Mouse (Mus musculus) adrenal gland, postnatal 14 days (tissue): ENCODE data around the gene Fgfr2. TPM values are rescaled to one million over a fixed set of nuclear protein-coding genes. Genes with fewer than 3 reads are reported as not detected.

ENCODE experiments used
- DNase-seq: peaks from one replicate; pipeline ENCODE4 v3.0.0; 2021; ENCODE audit warnings: mixed read lengths
- total RNA-seq: library from RNA; stranded (reverse); gene quantifications from 2 replicates; pipeline ENCODE4 v1.2.3, GENCODE M21; 2021

Fgfr2 gene
- total RNA-seq, 1 experiment from 2014 or later: 227 TPM

DNA sequence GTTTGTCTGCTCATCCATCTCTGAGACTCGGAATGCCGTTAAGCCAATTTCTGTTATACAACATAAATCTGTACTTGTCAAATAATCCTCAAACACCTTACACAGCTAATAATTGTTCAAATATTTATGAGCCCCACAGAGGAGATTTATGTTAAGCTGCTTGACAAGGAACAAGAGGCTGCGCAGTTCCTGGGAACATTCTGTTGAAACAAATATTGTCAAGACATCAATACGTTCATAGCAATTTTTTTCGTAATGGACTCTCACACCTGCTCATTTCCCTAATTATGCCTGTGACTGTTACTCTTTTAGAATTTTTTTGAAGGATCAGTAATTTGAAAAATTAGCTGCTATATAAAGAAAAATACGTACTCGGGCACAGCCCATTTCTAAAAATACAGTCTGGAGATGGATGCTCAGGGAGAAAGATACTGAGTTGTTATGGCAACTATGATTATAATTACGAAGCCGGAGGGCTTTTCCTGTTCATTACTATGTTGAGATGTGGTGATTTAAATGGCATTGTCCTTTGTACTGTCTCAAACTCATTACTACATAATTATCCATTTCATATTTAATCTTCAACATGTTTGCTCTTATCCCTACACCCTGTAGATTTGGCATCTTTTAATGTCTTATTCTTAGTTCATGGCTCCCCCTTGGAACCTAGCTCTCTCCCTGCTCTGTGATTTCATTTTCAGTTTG lies 964.7 kb downstream of the Fgfr2 start:
- no peak for DNase-seq

DNA sequence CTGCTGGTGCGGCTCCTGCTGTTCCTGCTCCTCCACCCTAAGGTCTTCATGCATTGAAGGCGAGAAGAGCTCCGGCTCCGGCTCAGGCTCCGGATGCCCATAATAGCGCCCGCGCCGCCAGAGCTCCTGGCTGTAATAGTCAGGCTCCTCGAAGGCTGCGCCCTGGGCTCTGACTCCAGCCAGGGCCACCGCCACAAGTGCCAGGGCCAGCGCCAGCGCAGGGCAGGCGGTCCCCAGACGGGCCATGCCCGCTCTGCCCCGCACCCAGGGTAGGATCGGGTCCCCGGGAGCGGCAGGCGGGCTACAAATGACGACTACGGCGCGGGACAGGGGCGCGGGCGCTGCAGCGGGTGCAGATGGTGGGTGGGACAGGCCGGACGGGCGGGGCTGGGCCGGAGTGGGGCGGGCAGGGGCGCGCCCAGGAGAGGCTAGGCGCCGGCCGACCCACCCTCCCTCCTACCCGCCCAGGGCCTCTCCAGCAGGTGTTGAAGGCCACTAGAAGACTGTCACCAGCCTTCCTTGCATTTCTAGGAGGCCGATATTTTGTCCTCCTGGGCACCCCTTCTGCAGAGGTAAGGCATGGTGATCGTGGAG lies 968.7 kb downstream of the Fgfr2 start, which contains the start of gene Cpxm2:
Gene Cpxm2, minus strand, starts transcription at position 372 of the 594 bp plus-strand sequence.
- DNase-seq: peak; percentile 33

DNA sequence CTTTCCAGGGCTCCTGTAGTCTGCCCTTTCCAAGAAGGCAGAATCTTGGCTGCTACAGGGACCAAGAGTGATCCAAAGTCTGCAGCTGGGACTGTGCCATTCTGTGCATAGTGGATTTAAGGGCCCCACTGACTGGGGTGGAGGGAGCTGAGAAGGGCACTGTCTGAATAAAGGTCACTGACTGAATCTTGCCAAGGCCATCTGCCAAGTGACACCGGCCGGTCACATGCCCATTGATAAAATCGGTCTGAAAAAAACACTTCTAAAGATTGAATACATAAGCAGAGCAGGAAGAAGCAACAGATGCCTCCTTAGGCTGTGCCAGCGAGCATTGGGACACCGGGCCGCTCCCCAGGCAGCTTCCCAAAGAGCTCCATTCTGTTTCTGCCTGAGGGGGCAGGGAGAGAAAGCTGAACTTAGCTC lies 969.4 kb downstream of the Fgfr2 start:
- peak; percentile 15 for DNase-seq

DNA sequence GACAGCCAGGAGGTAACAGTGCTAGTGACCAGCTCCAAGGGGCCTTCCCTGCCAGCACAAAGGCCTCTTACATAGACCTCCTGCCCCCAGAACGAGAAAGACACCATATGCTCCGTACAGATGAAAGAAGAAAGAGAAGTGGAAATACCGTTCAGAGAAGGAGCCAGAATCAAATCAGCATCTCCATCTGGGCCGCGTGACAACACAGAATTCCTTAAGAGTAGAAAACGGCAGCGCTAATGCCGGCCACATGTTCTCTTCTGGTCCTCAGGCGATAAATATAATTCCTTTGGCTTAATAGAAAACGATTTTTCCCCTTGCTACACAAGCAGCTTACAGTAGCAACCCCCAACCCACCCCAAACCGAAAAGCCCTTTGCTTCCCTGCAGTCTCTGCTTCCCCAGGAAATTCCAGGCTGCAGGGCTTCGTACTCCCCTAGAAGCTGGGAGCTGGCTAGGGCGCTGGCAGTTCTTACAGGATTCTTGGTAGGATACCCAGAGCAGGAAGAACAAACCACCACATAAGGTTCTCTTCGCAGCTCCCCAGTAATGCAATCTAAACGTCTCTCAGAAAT lies 977.8 kb downstream of the Fgfr2 start:
- DNase-seq: no peak

DNA sequence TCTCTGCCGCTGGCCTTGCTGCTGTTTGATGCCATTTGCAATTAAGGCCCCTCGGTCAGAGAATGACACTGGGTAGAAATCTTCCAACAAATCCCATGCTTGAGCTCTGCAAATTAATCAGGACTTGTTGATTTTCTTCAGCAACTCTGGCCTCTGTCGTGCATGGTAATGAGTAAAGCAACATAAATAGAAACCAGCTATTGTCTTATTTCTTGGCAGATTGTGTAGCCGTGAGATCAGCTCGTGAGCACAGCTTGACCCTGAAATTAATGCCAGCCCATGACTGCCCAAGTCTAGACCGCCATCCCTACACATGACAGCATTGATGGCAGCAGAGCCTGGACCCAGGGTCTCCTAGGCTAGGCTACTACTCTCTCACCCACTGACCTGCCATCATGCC lies 994.5 kb downstream of the Fgfr2 start:
- no peak for DNase-seq

DNA sequence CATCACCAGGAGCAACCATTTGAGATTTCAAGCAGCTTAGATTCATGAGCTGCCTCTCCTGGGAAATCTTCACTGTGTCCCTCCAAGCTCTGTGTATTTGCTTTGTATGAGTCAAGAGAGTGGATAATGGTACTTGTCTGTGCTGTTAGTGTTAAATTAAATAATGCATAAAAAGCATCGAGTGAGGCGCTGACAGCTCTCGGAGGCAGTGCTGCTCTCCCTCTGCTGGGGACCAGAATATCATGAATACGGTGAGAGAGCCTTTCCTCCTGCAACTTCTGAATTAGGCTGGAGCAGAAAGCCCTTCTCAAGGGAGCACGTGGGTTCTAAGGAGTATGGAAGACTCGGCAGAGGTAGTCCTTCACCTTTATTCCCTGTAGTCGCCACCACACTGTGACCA lies 998.2 kb downstream of the Fgfr2 start:
- DNase-seq: no peak

DNA sequence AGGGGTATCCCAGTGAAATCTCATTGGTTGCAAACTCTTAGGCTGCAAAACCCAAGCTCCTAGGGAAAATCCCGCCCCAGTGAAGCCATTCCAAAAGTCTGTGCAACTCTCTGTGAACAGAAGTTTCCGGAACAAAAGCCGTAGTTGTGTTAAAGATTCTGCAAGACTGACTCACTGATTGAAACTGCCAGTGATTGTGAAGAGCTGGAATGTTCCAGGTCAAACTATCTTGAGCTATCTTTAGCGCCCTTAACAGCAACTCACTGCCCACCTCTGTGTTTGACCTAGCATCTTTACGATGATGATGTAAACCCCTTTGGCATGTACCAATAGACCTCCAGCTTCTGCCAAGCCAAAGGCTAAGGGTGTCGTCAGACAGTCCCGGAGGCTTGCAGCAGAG lies 999.9 kb downstream of the Fgfr2 start:
- no peak for DNase-seq

DNA sequence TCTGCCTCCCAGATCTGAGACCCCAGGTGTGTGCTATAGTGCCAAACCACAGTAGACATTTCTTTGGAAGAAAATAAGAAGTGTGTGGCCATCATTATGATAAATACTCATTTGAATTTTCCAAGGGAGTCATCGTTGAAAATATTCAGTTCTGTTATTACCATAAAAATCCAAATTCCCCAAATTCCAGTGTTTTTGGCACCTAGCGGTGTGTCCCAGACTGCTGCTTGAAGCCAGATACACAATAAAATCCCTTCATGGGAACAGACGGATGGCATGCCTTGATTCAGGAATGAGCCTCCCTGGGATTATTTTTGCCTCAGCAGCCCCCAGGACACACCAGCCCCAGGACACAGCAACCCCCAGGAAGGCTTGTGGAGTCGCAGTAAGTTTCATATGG lies 1003.3 kb downstream of the Fgfr2 start:
- no peak for DNase-seq

DNA sequence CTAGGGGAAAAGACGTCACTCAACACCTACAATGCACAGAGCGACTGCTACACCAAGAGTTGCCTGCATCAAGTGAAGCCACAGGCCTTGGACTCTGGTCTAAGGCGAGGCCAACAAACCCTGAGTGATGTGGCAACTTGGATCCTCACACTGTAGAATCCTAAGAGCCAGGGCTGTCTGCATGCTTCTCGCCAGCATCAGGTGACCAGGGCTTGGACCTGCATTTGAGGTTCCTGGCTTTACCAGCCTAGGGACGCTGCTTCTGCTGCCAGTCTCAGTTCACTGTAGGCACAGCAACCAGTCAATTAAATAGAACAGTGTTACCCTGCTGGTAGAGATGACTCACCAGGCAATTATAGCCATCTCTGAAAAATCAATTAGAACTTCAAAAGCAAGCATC lies 1011.4 kb downstream of the Fgfr2 start:
- DNase-seq: no peak

DNA sequence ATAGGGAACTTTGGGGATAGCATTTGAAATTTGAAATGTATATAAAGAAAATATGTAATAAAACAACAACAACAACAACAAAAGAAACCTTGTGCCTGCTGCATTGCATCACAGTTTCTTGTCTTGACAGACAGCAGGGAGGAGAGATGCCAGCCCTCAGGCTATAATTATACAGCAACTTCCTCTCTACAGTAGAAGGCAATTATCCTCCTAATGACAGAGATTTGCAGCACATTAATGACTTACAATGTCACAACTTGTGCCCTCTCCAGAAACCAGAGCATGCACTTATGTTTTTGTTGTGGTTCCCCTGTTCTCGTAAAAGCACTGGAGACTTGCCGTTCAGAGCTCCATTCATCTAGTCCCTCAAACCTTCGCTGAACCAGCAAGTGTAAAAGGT lies 1012.8 kb downstream of the Fgfr2 start:
- no peak for DNase-seq

DNA sequence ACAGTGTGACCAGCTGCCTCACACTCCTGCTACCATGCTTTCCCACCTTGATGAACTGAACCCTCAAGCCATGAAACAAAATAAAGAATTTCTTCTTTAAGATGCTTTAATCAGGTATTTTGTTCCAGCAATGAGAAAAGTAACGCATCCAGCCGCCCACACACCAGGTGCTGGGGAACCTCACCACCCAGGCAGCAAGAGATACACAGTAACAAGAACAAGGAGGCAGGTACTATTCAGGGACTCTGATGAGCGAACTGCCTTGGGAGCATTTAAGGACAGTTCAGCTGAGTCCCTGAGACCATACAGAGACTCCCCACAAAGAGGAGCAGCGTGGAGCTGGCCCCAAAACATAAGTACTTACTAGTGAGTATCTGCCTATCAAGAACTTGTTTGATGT lies 1016.3 kb downstream of the Fgfr2 start:
- DNase-seq: no peak

DNA sequence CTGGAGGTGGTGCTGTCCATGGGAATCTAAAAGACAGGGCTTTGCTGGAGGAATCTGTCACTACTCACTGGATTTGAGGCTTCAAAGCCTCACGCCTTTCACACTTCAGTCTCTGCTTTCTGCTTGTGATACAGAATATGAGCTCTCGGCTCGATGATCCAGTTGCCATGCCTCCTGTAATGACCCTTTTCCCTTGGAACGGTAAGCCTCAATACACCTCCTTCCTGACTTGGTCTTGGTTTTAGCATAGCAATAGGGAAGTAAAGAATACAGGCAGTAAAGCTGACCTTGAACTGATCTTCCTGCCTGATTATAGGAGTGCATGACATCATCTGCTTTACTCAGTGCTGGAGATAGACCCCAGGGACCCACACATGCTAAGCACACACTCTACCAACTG lies 1017.8 kb downstream of the Fgfr2 start:
- no peak for DNase-seq

DNA sequence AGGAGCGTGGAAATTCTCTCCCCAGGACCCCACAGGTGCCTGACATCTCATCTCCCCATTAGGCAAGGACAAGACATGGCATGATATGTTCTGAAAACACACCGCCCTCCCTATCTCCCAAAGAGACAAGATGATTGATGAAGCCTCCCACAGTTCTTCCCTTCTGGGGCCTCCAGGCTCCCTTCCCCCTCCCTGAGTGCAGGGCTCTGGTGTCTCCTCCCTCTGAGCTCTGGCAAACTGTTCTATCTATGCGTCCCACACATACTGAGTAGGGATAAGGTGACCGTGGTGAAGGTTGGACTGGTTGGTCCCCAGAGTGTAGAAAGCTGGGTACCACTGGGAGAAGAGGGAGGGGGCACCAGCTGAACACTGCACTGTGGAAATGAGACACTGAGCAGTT lies 1024.7 kb downstream of the Fgfr2 start:
- DNase-seq: no peak

DNA sequence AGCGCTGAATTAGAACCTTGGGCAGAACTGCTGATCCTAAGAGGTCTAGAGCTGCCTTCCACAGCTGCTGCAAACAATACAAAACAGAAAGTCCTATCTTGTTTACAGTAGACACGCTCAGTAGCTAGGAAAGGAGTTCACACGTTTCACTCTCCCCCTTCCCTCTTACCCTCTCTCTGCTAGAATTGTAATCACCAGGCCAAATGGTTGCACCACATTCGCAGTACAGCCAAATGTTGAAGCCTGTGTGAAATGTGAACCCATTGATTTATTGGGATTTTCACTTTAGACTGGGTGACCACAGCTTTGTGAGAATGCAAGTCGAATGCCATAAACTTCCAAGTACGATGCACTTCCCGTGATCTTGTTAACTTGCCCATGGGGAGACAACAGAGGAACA lies 1028.5 kb downstream of the Fgfr2 start:
- no peak for DNase-seq

DNA sequence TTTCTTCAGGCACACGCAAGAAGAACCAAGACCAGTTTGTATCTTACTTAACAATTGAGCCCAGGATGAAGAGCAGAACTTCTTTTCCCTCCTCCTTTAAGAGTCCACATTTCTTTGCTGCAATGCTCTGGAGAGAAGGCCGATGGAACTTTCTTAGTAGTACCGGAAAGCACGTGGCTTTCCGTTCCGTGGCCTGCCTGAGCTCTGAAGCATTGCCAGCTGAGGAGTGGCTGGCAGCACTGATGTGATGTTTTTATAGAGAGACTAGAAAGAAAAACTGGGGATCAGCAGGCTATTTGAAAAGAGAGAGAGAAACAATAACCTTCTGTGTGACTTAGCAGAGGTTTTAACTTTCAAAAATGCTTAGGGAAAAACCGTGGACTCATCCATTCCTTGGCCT lies 1031.6 kb downstream of the Fgfr2 start:
- no peak for DNase-seq

DNA sequence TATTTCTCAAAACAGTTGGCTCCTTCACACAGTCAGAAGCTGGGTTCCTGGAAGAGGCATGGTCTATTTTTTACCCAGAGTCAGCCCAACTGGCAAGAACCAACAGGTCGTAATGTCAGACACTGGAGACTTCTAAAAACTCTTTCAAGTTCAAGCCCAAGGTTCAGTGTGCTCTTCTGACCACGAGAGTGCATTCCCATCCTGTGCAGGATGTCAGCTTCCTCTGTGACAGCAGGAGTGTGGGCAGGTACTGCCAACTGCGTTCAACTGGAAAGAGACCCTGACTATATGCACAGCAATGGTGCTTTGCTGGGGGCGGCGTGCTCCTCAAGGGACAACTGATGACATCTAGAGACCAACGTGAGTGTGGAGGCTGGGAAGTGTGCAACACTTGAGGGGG lies 1034.5 kb downstream of the Fgfr2 start:
- no peak for DNase-seq

DNA sequence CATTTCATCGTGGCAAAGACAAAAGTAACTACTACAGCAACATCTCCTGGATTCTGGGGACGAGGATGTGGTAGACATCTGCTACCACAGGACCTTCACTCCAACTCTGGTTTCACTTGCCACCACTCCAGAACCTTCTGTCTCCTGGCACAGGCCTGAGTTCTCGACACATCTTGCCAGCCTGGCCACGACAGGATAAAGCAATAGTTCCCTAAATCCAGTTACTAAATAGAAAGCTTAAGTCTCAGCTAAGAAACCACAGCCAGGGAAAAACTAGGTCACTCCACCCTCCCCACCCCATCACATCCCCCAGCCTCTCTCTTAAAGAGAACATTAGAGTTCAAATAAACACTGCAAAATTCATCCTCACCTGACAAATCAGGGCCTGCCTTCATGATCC lies 1035.0 kb downstream of the Fgfr2 start:
- no peak for DNase-seq

DNA sequence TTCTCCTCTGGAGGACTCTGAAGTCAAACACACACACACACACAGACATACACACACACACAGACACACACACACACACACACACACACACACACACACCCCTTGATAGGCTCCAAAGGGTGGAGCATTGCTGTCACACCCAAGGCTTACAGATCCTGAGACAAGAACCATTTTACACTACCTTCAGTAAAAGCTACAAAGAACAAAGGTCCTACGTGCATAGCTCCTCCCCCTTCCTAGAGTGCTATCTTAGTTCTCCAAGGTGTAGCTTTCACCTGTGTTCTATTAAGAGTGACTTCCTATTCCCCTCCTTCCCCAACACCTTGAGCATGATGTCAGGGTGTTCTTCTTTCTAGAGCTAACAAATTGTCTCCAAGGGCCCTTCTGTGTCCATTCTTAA lies 1047.3 kb downstream of the Fgfr2 start:
- DNase-seq: no peak

DNA sequence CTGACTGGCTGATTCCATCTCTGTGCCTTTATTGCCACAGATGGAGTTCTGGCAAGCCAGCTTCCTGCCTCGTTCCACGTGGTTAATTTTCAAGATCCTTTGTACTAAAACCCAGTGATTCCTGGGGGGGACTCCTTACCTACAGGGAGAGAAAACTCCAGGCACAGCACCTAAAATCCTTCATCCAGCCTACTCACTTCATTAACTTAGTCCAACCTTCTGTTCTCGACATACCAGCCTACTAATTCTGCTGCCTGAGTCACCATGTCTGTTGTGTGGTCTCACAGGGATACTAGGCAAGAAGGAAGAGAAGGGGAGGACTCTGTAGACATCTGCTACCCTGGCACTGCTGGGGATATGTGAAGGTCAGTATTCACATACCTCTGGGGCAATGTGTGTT lies 1048.6 kb downstream of the Fgfr2 start:
- no peak for DNase-seq

DNA sequence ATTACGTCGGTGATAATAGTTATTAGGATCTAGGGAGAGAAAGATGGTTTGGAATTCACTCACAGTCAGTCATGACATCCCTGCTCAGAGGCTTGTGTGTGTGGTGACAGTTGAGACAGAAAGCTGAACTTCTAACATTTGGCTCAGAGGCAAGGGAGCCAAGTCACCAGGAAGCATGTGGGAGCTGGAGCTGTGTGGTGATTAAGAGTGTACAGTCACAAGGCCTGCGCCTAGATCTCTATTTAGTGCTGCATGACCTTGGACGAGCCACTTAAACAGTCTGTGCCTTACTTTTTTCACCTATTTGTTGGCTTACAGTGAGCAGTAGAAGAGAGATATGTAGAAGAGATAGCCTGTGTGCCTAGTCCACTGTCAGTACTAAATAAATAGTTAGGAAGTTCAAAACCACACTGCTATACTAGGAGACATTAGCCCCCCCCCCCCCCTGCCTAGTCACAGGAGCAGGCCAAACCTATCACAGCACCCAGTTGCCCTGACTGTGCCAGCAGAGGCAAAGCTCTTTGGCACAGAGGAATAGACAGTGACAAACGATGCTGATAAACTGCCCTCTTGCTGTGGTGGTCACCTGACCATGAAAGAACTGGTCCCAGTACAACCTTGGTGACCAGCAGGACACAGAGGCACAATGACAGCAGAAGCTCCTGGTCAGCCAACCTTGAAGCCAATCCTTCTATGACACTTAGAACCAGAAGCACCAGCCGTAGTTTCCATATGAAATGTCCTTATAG lies 1052.1 kb downstream of the Fgfr2 start:
- DNase-seq: peak; percentile 29

DNA sequence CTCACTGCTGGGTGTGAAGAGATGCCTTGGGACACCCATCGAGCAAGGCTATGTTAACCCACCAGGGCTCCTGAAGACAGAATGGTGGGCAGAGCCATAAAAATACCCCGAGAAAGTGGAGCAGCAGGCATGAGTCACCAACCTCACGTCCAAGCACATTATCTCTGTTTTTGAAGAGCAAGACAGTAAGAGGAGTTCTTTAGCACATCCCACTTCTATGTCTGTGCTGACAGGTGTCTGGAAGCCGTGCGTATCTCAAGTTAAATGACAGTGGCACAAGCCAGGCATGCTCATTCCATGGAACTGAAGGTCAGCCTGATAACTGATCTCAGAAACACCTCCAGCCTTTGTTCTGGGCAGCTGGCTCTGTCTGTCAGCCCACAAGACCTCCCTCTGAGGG lies 1055.2 kb downstream of the Fgfr2 start:
- no peak for DNase-seq

DNA sequence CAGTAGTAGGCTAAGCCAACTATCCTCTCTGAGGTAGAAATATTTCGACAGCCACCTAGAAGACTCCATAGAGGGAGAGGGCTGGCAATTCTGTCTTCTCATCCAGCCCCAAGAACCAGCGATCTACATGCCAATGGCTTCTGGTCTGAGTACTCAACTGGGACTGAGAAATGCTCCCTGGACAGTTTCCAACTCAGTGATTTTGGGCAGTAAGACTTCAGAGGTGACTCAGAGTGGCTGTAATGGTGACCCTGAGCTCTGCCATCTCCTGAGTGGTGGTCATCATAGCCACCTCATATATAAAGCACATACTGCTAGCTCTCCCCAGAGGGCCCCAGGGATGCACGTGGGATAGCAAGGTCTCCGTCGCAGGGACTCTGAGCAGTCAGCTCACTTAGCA lies 1055.6 kb downstream of the Fgfr2 start:
- DNase-seq: peak; percentile 29

DNA sequence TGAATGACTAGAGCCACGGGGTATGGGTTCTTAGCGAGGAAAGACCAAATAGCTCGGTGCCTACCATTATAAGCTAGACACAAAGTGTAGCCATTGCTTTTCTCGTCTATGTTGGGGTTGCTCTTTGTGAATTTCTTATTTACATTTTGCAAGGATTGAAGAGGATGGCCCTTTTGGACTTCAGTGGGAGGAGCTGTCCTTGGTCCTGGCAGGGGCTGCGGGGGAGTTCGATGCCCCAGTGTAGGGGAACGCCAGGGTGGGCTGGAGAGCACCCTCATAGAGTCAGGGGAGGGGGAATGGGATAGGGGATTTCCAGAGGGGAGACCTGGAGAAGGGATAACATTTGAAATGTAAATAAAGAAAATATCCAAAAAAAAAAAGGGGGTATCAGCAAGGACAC lies 1063.0 kb downstream of the Fgfr2 start:
- DNase-seq: no peak
